Mouse (Mus musculus) lung, embryonic 14.5 days (tissue): ENCODE results near the gene Cacnb4. TPM values are rescaled to one million over a fixed set of nuclear protein-coding genes. Genes with fewer than 3 reads are reported as not detected.
A peak's percentile ranks its signal among the peaks of the same experiment; 100 is the strongest.

ENCODE experiments used
- ATAC-seq: fragments of 200-750 bp; cut with Nextera tagmentation; 2 replicates; pipeline ENCODE4 v1.8.0; 2017; ENCODE audit warnings: mild to moderate bottlenecking, moderate TSS enrichment, moderate library complexity; ENCODE audit not compliant: insufficient read depth
- DNase-seq: peaks from one replicate; pipeline ENCODE4 v3.0.0-alpha.2; 2015
- H3K27ac ChIP-seq: fragments of 300-500 bp; sonication (generic); 2 replicates; pipeline ENCODE4 v1.5.1; 2014; ENCODE audit warnings: low read depth, mild to moderate bottlenecking, moderate library complexity
- H3K27me3 ChIP-seq: fragments of 300-500 bp; sonication (generic); 2 replicates; pipeline ENCODE4 v1.6.1; 2014; ENCODE audit warnings: low read length, control low read depth; ENCODE audit not compliant: insufficient read depth
- H3K36me3 ChIP-seq: fragments of 300-500 bp; sonication (generic); 2 replicates; pipeline ENCODE4 v1.6.1; 2014; ENCODE audit warnings: control low read depth; ENCODE audit not compliant: insufficient read depth
- H3K4me1 ChIP-seq: fragments of 300-500 bp; sonication (generic); 2 replicates; pipeline ENCODE4 v1.6.1; 2014; ENCODE audit warnings: antibody characterized with exemption, control low read depth; ENCODE audit not compliant: insufficient read depth
- H3K4me2 ChIP-seq: fragments of 300-500 bp; sonication (generic); 2 replicates; pipeline ENCODE4 v1.6.1; 2014; ENCODE audit warnings: mild to moderate bottlenecking
- H3K4me3 ChIP-seq: fragments of 300-500 bp; sonication (generic); 2 replicates; pipeline ENCODE4 v1.5.1; 2014; ENCODE audit warnings: low read depth, low read length
- H3K9ac ChIP-seq: fragments of 300-500 bp; sonication (generic); 2 replicates; pipeline ENCODE4 v1.6.1; 2014
- H3K9me3 ChIP-seq: fragments of 300-500 bp; sonication (generic); 2 replicates; pipeline ENCODE4 v1.6.1; 2016; ENCODE audit warnings: low read depth, low read length, control low read depth
- CTCF ChIP-seq: IDR thresholded peaks from 2 replicates; pipeline ENCODE4 v1.5.1; 2016; ENCODE audit warnings: antibody characterized with exemption, low read depth
- WGBS: fragments of 180-500 bp; shearing (Covaris S2); extraction: QIAGEN DNeasy Blood & Tissue Kit; methylation state at CpG from one replicate; pipeline ENCODE4 v1.1.7; 2014; 5-methylcytosine and 5-hydroxymethylcytosine counted together
- polyA plus RNA-seq: library from polyadenylated mRNA; unstranded; fragments of >200 nt; fragmentation: Nextera tagmentation; extraction: Ambion mirVana; gene quantifications from 2 replicates; pipeline ENCODE4 v1.2.1, GENCODE M21; 2014

Gene Cacnb4
- polyA plus RNA-seq, 1 experiment from 2014 or later = 0.39 TPM

- no peak overlapping the region for H3K9ac ChIP-seq
- H3K4me3 ChIP-seq = no peak overlapping the region
- ATAC-seq (no peak), DNase-seq (no peak)
- no peak for TF ChIP-seq CTCF
- H3K27ac ChIP-seq = no peak overlapping the region
- H3K9me3 ChIP-seq = no peaks in the 10 kb centered on the region
- peaks cover 37% of the 10 kb centered on the region for H3K36me3 ChIP-seq
- no peak overlapping the region for H3K4me2 ChIP-seq
- 91% methylated on average over 11 of the region's 11 CpGs for WGBS
- H3K27me3 ChIP-seq = no peaks in the 10 kb centered on the region
- no peaks in the 10 kb centered on the region for H3K4me1 ChIP-seq
Observed at GRCm38 (mm10) chr2:52701368-52702036, 24.9 kb upstream of the Cacnb4 start.

GRCm38 (mm10) chr2:52700352-52700751 lies 23.7 kb upstream of the Cacnb4 start:
- no peak for DNase-seq
- TF ChIP-seq CTCF = no peak
- WGBS = 66% methylated on average over 5 of the region's 5 CpGs

GRCm38 (mm10) chr2:52694604-52695003 lies 18.0 kb upstream of the Cacnb4 start:
- Histone ChIP-seq H3K9ac (no peak overlapping the region), H3K36me3 (peaks cover 11% of the 10 kb centered on the region; the same call in 1 of the 2 replicates), H3K27ac (no peak overlapping the region), H3K4me2 (no peak overlapping the region), H3K4me3 (no peak overlapping the region), H3K9me3 (no peaks in the 10 kb centered on the region), H3K4me1 (no peaks in the 10 kb centered on the region), H3K27me3 (no peaks in the 10 kb centered on the region)
- TF ChIP-seq CTCF = no peak
- WGBS = 75% methylated on average over 6 of the region's 6 CpGs
- ATAC-seq = no peak
- DNase-seq = no peak

More at GRCm38 (mm10) chr2:52700352-52700751, 23.7 kb upstream of the Cacnb4 start:
- no peak overlapping the region for H3K9ac ChIP-seq
- no peak overlapping the region for H3K27ac ChIP-seq
- H3K9me3 ChIP-seq = no peaks in the 10 kb centered on the region
- no peaks in the 10 kb centered on the region for H3K27me3 ChIP-seq
- no peaks in the 10 kb centered on the region for H3K4me1 ChIP-seq
- no peak overlapping the region for H3K4me3 ChIP-seq
- H3K4me2 ChIP-seq = no peak overlapping the region
- no peak for ATAC-seq
- H3K36me3 ChIP-seq = peaks cover 28% of the 10 kb centered on the region

- WGBS = 61% methylated on average over 4 of the region's 4 CpGs
- Histone ChIP-seq H3K4me1 (no peaks in the 10 kb centered on the region), H3K27ac (no peak overlapping the region), H3K36me3 (peaks cover 8% of the 10 kb centered on the region; the same call in 1 of the 2 replicates), H3K9me3 (no peaks in the 10 kb centered on the region), H3K9ac (no peak overlapping the region), H3K4me3 (no peak overlapping the region), H3K4me2 (no peak overlapping the region), H3K27me3 (no peaks in the 10 kb centered on the region)
- peak; percentile 32; the same call in 1 of the 2 replicates for TF ChIP-seq CTCF
- ATAC-seq (no peak), DNase-seq (peak; percentile 23)
Observed at GRCm38 (mm10) chr2:52691745-52692144, 15.1 kb upstream of the Cacnb4 start.

GRCm38 (mm10) chr2:52686601-52687000 lies 10.0 kb upstream of the Cacnb4 start:
- Histone ChIP-seq H3K27ac (no peak overlapping the region), H3K9me3 (no peaks in the 10 kb centered on the region), H3K4me1 (no peaks in the 10 kb centered on the region), H3K9ac (no peak overlapping the region), H3K36me3 (no peaks in the 10 kb centered on the region), H3K27me3 (no peaks in the 10 kb centered on the region), H3K4me3 (no peak overlapping the region), H3K4me2 (no peak overlapping the region)
- peak; percentile 35; the same call in 1 of the 2 replicates for ATAC-seq
- WGBS = 57% methylated on average over 6 of the region's 6 CpGs
- peak; percentile 22 for DNase-seq
- no peak for TF ChIP-seq CTCF

- H3K27me3 ChIP-seq = peaks cover 19% of the 10 kb centered on the region
- no peak overlapping the region for H3K4me2 ChIP-seq
- ATAC-seq (no peak), DNase-seq (no peak)
- H3K4me3 ChIP-seq = no peak overlapping the region
- WGBS = 63% methylated on average over 4 of the region's 4 CpGs
- TF ChIP-seq CTCF = no peak
- H3K36me3 ChIP-seq = no peaks in the 10 kb centered on the region
- no peak overlapping the region for H3K27ac ChIP-seq
- H3K9ac ChIP-seq = no peak overlapping the region
- H3K4me1 ChIP-seq = no peaks in the 10 kb centered on the region
- H3K9me3 ChIP-seq = no peaks in the 10 kb centered on the region
Observed at GRCm38 (mm10) chr2:52677589-52677988, 958 bp upstream of the Cacnb4 start.

GRCm38 (mm10) chr2:52676913-52677303 lies 277 bp upstream of the Cacnb4 start:
- peak overlapping the region; percentile 98 for H3K4me2 ChIP-seq
- ATAC-seq (no peak), DNase-seq (peak; percentile 23)
- peaks cover 19% of the 10 kb centered on the region for H3K27me3 ChIP-seq
- no peaks in the 10 kb centered on the region for H3K9me3 ChIP-seq
- TF ChIP-seq CTCF = no peak
- no peaks in the 10 kb centered on the region for H3K36me3 ChIP-seq
- no peak overlapping the region for H3K4me3 ChIP-seq
- no peak overlapping the region for H3K9ac ChIP-seq
- no peaks in the 10 kb centered on the region for H3K4me1 ChIP-seq
- H3K27ac ChIP-seq = no peak overlapping the region
- 9% methylated on average over 6 of the region's 6 CpGs for WGBS
